Mouse (Mus musculus) neural tube, embryonic 15.5 days (tissue): ENCODE results near the gene Usp37. TPM values are rescaled to one million over a fixed set of nuclear protein-coding genes. Genes with fewer than 3 reads are reported as not detected.
"Not testable (repeated sequence)": the region's sequence is repeated elsewhere in the genome, so short reads cannot be mapped to it uniquely, and the experiment has no call there.

ENCODE experiments used
- ATAC-seq: fragments of 200-750 bp; cut with Nextera tagmentation; 2 replicates; pipeline ENCODE4 v1.8.0; 2017; ENCODE audit warnings: mild to moderate bottlenecking, moderate TSS enrichment, moderate library complexity; ENCODE audit not compliant: low FRiP score
- H3K27ac ChIP-seq: fragments of 300-500 bp; sonication (generic); replicated peaks from 2 replicates; pipeline ENCODE4 v1.5.1; 2015; ENCODE audit warnings: mild to moderate bottlenecking, inconsistent platforms
- H3K27me3 ChIP-seq: fragments of 300-500 bp; sonication (generic); replicated peaks from 2 replicates; pipeline ENCODE4 v1.6.1; 2015; ENCODE audit warnings: inconsistent platforms
- H3K36me3 ChIP-seq: fragments of 300-500 bp; sonication (generic); 2 replicates; pipeline ENCODE4 v1.6.1; 2015; ENCODE audit warnings: inconsistent platforms
- H3K4me1 ChIP-seq: fragments of 300-500 bp; sonication (generic); 2 replicates; pipeline ENCODE4 v1.6.1; 2015; ENCODE audit warnings: inconsistent platforms
- H3K4me2 ChIP-seq: fragments of 300-500 bp; sonication (generic); 2 replicates; pipeline ENCODE4 v1.6.1; 2015; ENCODE audit warnings: inconsistent platforms, mild to moderate bottlenecking, moderate library complexity
- H3K4me3 ChIP-seq: fragments of 300-500 bp; sonication (generic); replicated peaks from 2 replicates; pipeline ENCODE4 v1.5.1; 2015; ENCODE audit warnings: mild to moderate bottlenecking, inconsistent platforms
- H3K9ac ChIP-seq: fragments of 300-500 bp; sonication (generic); replicated peaks from 2 replicates; pipeline ENCODE4 v1.6.1; 2015; ENCODE audit warnings: mild to moderate bottlenecking, inconsistent platforms
- H3K9me3 ChIP-seq: fragments of 300-500 bp; sonication (generic); replicated peaks from 2 replicates; pipeline ENCODE4 v1.6.1; 2016; ENCODE audit warnings: inconsistent platforms
- WGBS: fragments of 180-500 bp; shearing (Covaris S2); methylation state at CpG from one replicate; pipeline ENCODE4 v1.1.7; 2015; ENCODE audit warnings: mixed read lengths; 5-methylcytosine and 5-hydroxymethylcytosine counted together
- polyA plus RNA-seq: library from polyadenylated mRNA; unstranded; fragments of >200 nt; fragmentation: Nextera tagmentation; extraction: Ambion mirVana; gene quantifications from 2 replicates; pipeline ENCODE4 v1.2.1, GENCODE M21; 2015

The Usp37 gene
- polyA plus RNA-seq, 1 experiment from 2014 or later = 23.4 TPM

DNA sequence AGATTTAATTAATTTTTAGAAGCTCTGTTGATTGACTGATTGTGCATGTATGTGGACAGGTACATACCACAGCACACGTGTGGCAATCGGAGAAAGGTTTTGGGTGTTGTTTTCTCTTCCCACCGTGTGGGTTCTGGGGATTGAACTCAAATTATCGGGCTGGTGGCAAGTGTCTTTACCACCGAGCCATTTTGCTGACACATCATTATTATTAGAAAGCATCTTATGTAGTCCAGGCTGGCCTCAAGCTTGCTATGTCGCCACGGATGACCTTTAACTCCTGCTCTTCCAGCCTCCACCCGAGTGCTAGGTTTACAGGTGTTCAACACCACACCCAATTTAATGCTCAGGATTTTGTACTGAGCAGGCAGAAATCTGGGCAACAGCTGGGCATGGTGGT lies 131.4 kb downstream of the Usp37 start:
- Histone ChIP-seq H3K36me3 (no peaks in the 10 kb centered on the region), H3K4me1 (no peaks in the 10 kb centered on the region), H3K9ac (no peak overlapping the region), H3K27ac (no peak overlapping the region), H3K9me3 (no peaks in the 10 kb centered on the region), H3K4me2 (no peak overlapping the region), H3K27me3 (no peaks in the 10 kb centered on the region), H3K4me3 (no peak overlapping the region)
- ATAC-seq = no peak
- WGBS = 90% methylated on average over 8 of the region's 8 CpGs

- Histone ChIP-seq H3K9ac (no peak overlapping the region), H3K36me3 (no peaks in the 10 kb centered on the region), H3K27me3 (no peaks in the 10 kb centered on the region), H3K9me3 (no peaks in the 10 kb centered on the region), H3K4me3 (no peak overlapping the region), H3K4me1 (no peaks in the 10 kb centered on the region), H3K4me2 (no peak overlapping the region), H3K27ac (no peak overlapping the region)
- no peak for ATAC-seq
- 70% methylated on average over 2 of the region's 2 CpGs for WGBS
These were observed 132.2 kb downstream of the Usp37 start for GRCm38 (mm10) chr1:74411753-74412325.

DNA sequence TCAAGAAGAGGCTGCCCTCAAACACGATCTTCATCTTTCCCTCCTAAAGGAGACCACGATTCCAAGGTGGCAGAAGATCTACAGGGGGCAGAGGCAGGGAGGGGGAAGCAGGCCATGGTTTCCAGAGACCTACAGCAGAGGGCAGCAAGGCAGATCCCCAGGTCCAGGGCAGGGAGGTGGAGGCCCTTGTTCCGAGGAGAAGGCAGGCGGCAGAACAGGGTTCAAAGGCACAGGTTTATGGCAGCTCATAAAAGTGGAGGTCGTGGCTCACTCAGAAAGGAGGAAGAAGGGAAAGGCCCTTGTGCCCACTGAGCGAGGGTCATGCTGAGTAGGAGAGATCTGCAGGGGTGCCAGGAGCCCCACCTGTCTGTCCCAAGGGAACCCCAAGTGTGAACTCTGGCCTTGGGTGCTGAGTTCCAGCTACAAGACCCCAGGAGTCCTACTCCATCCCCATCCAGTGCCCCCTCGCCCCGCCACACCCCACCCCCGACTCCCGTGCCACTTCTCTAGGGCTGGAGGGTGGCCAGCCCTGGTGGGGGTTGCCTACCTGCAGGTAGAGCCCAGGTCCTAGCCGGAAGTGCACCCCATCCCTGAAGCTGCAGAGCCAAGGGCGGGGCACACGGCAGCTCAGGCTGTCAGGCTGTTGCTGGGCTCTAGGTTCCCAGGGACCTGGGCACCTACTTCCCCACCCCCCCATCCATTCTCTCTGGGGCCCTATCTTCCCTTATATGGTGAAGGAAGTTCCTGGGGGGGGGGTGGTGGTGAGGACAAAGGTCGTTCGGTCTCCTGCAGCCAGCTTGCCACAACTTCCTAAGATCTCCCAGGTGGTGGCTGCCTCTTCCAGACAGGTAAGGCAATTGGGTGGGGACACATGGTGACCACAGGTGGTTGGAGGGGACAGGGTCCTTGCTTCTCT lies 135.2 kb downstream of the Usp37 start, which contains the start of gene Vil1:
Vil1 (plus strand) TSS at position 788 of the 916 bp plus-strand sequence.
- H3K4me2 ChIP-seq = no peak within 1 kb of the TSS
- H3K9me3 ChIP-seq = no peaks in the 10 kb centered on the region
- no peak within 1 kb of the TSS for H3K9ac ChIP-seq
- H3K27me3 ChIP-seq = no peaks in the 10 kb centered on the region
- ATAC-seq = no peak
- no peak within 1 kb of the TSS for H3K27ac ChIP-seq
- WGBS = 36% methylated on average over 15 of the region's 15 CpGs
- H3K36me3 ChIP-seq = no peaks in the 10 kb centered on the region
- no peaks in the 10 kb centered on the region for H3K4me1 ChIP-seq
- no peak within 1 kb of the TSS for H3K4me3 ChIP-seq

- Histone ChIP-seq H3K4me2 (no peak overlapping the region), H3K9me3 (no peaks in the 10 kb centered on the region), H3K9ac (no peak overlapping the region), H3K27ac (no peak overlapping the region), H3K27me3 (no peaks in the 10 kb centered on the region), H3K4me1 (no peaks in the 10 kb centered on the region), H3K4me3 (no peak overlapping the region), H3K36me3 (no peaks in the 10 kb centered on the region)
- ATAC-seq = no peak
- 92% methylated on average over 4 of the region's 4 CpGs for WGBS
These were observed 139.9 kb downstream of the Usp37 start for GRCm38 (mm10) chr1:74404206-74404605.

DNA sequence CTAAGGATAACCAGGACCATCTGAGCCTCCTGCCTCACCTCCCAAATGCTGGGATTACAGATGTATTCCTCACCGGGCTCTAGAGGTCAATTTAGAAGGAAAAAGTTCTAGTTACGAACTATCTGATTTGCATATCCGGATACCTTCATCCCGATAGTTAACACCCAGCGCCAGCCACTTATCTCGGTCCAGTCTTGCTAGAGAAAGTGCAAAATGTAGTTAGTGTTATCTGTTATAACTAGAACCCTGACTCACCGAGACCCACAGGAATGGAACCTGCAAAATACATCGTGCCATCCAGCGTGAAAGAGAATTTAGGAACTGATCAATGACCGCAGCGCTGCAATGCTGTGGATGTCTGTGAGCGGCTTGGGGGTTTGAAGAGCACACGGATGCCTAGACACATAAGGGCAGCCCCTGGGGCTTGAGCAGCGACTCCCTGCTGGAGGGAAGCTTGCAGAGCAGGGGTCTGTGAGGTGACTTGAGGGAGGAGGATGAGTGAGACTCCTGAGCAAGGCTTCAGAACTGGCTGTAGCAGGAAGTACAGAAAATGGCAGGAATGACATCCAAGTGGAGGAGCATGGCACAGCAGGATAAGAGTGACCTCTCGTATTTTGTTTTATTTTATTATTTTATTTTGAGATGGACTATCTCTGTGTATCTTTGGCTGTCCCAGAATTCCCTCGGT lies 142.9 kb downstream of the Usp37 start:
- Histone ChIP-seq H3K4me3 (no peak overlapping the region), H3K4me2 (no peak overlapping the region), H3K27ac (no peak overlapping the region), H3K9me3 (no peaks in the 10 kb centered on the region), H3K27me3 (no peaks in the 10 kb centered on the region), H3K4me1 (peaks cover 11% of the 10 kb centered on the region), H3K36me3 (no peaks in the 10 kb centered on the region), H3K9ac (no peak overlapping the region)
- 55% methylated on average over 16 of the region's 16 CpGs for WGBS
- no peak for ATAC-seq

GRCm38 (mm10) chr1:74400531-74400930 lies 143.6 kb downstream of the Usp37 start:
- Histone ChIP-seq H3K9ac (no peak overlapping the region), H3K36me3 (no peaks in the 10 kb centered on the region), H3K4me2 (no peak overlapping the region), H3K27ac (no peak overlapping the region), H3K27me3 (no peaks in the 10 kb centered on the region), H3K4me1 (peaks cover 11% of the 10 kb centered on the region), H3K9me3 (no peaks in the 10 kb centered on the region), H3K4me3 (no peak overlapping the region)
- ATAC-seq = no peak
- 89% methylated on average over 3 of the region's 3 CpGs for WGBS

GRCm38 (mm10) chr1:74397919-74398451 lies 146.1 kb downstream of the Usp37 start:
- H3K27ac ChIP-seq = peak overlapping the region; percentile 81
- peaks cover 6% of the 10 kb centered on the region for H3K36me3 ChIP-seq
- H3K4me1 ChIP-seq = peaks cover 17% of the 10 kb centered on the region
- H3K9me3 ChIP-seq = no peaks in the 10 kb centered on the region
- no peaks in the 10 kb centered on the region for H3K27me3 ChIP-seq
- H3K4me3 ChIP-seq = peak overlapping the region; percentile 45
- WGBS = 3% methylated on average over 11 of the region's 11 CpGs
- peak overlapping the region; percentile 82 for H3K4me2 ChIP-seq
- peak overlapping the region; percentile 44 for H3K9ac ChIP-seq
- ATAC-seq = peak; percentile 27; the same call in 1 of the 2 replicates

- H3K9me3 ChIP-seq = no peaks in the 10 kb centered on the region
- peak overlapping the region; percentile 44 for H3K9ac ChIP-seq
- H3K4me3 ChIP-seq = peak overlapping the region; percentile 45
- H3K4me1 ChIP-seq = peaks cover 23% of the 10 kb centered on the region
- peak overlapping the region; percentile 82 for H3K4me2 ChIP-seq
- WGBS = under 1% methylated on average over 41 of the region's 41 CpGs
- H3K27ac ChIP-seq = peak overlapping the region; percentile 81
- H3K36me3 ChIP-seq = peaks cover 6% of the 10 kb centered on the region
- no peaks in the 10 kb centered on the region for H3K27me3 ChIP-seq
- peak; percentile 87 for ATAC-seq
These were observed 146.7 kb downstream of the Usp37 start for GRCm38 (mm10) chr1:74397268-74397918.

GRCm38 (mm10) chr1:74396456-74397222 lies 147.4 kb downstream of the Usp37 start:
- peak overlapping the region; percentile 81; the same call in 1 of the 2 replicates for H3K27ac ChIP-seq
- H3K4me1 ChIP-seq = peaks cover 28% of the 10 kb centered on the region
- peak overlapping the region; percentile 45 for H3K4me3 ChIP-seq
- peak overlapping the region; percentile 44; the same call in 1 of the 2 replicates for H3K9ac ChIP-seq
- H3K4me2 ChIP-seq = peak overlapping the region; percentile 82
- ATAC-seq, H3K9me3 ChIP-seq, H3K27me3 ChIP-seq, H3K36me3 ChIP-seq: not testable (repeated sequence)
- 10% methylated on average over 12 of the region's 12 CpGs for WGBS

- Histone ChIP-seq H3K4me3 (no peak overlapping the region), H3K4me2 (no peak overlapping the region), H3K36me3 (peaks cover 6% of the 10 kb centered on the region), H3K9me3 (no peaks in the 10 kb centered on the region), H3K4me1 (peaks cover 38% of the 10 kb centered on the region), H3K27ac (no peak overlapping the region), H3K9ac (no peak overlapping the region), H3K27me3 (peaks cover 7% of the 10 kb centered on the region; the same call in 1 of the 2 replicates)
- no peak for ATAC-seq
- WGBS = 90% methylated on average over 13 of the region's 13 CpGs
These were observed 148.8 kb downstream of the Usp37 start for GRCm38 (mm10) chr1:74395290-74395689.
